ENCODE assay signal across 19 mouse cellular contexts in genomic region chr2:28722419-28722818, GRCm38 (mm10). TPM values are rescaled to one million over a fixed set of nuclear protein-coding genes. Genes with fewer than 3 reads are reported as not detected.
"Had no signal": no experiment of that assay in that cellular context is flagged by ENCODE, and none has a peak within 500 bp of the region (broad histone marks: within the 10 kb centered on the region; RNA-seq: fewer than 3 reads in every experiment).

No protein-coding gene starts in this region.

- H3K9ac ChIP-seq: neural tube, embryonic 12.5 days; neural tube, embryonic 13.5 days; neural tube, embryonic 15.5 days; stomach, embryonic 15.5 days had no signal

- H3K4me3 ChIP-seq: neural tube, embryonic 12.5 days; neural tube, embryonic 13.5 days; neural tube, embryonic 15.5 days; stomach, embryonic 15.5 days had no signal

- H3K36me3 ChIP-seq: neural tube, embryonic 12.5 days; neural tube, embryonic 13.5 days; neural tube, embryonic 15.5 days; stomach, embryonic 15.5 days had no signal

- H3K27ac ChIP-seq: neural tube, embryonic 12.5 days; neural tube, embryonic 13.5 days; neural tube, embryonic 15.5 days; stomach, embryonic 15.5 days; stomach, postnatal 0 days had no signal

- DNase-seq: retina, postnatal 1 day; right cerebral cortex, adult 18-20 months; right cerebral cortex, postnatal 14 days; right cerebral cortex, postnatal 25 days; right cerebral cortex, postnatal 4 days; spleen, adult 18-20 months; thymus, adult 18-20 months; thymus, adult 2 months; thymus, postnatal 14 days; thymus, postnatal 25 days; thymus, postnatal 36 days; thymus, postnatal 4 days had no signal

- H3K4me2 ChIP-seq: neural tube, embryonic 12.5 days; neural tube, embryonic 13.5 days; neural tube, embryonic 15.5 days; stomach, embryonic 15.5 days had no signal

- H3K27me3 ChIP-seq: neural tube, embryonic 12.5 days; stomach, embryonic 15.5 days had no signal

- H3K4me1 ChIP-seq: stomach, embryonic 15.5 days had no signal

- H3K9me3 ChIP-seq: neural tube, embryonic 12.5 days; neural tube, embryonic 13.5 days; neural tube, embryonic 15.5 days; stomach, embryonic 15.5 days had no signal

RNA-seq across cellular contexts. Expression of gene Spaca9, which starts 22.9 kb away (rescaled TPM):
- total RNA-seq: neutrophil, adult 5-6 weeks had no signal
- polyA plus RNA-seq: small intestine, adult 2 months had no signal
